Mouse (Mus musculus): ENCODE measurements around the gene Psmd1.

Gene Psmd1

DNA sequence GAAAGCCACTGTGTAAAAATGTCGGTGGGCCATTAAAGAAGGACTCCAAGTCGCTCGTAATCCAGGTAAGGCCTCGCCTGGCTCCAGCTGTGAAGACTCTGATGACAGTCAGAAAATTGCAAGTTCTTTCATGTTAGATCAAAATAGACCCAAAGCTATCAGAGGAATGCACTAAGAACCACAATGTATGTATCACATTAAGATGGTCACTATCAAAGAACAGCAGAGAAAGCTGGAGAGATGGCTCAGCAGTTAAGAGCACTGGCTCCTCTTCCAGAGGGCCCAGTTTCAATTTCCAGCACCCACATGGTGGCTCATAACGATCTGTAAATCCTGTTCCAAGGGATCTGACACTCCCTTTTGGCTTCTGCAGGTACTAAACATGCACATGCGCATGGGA lies 95.9 kb downstream of the Psmd1 start:
- DNase-seq (ENCODE audit: low spot score) = no peak

DNA sequence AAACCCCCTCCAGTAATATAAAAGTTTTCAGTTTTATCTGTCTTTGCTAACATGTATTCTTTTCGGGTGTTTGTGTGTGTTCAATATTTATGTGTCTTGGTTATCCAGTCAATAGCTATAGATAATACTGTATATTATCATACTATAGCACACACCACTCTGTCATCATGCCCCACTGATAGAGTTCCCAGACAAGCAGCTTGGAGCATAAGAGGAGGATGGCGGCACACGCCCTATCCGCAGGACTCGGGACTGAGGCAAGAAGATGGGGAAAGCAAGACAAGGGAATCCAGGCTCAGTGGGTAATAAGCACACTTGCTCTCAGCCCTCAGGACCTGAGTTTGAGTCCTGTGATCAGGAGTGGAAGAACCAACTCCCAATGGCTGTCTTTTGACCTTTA lies 96.3 kb downstream of the Psmd1 start:
- DNase-seq (ENCODE audit: low spot score) = peak; percentile 68

DNA sequence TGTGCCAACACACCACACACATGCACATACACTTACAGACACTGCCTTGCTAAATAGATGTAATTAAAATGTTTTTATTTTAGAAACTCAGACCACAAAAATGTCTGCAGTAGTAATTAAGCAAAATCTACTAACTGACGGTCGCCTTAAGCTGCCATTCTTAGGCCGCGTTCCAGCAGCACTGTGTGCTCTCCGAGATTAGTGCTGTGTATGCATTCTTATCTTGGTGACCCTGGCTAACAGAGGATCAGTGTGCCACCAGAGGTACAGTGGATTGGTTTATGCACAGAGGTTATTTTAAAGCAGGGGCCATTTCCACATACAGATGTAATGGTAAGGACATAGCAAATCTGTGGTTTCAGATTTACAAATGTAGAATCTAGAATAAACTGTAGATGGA lies 96.9 kb downstream of the Psmd1 start:
- peak; percentile 73 for DNase-seq (ENCODE audit: low spot score)

DNA sequence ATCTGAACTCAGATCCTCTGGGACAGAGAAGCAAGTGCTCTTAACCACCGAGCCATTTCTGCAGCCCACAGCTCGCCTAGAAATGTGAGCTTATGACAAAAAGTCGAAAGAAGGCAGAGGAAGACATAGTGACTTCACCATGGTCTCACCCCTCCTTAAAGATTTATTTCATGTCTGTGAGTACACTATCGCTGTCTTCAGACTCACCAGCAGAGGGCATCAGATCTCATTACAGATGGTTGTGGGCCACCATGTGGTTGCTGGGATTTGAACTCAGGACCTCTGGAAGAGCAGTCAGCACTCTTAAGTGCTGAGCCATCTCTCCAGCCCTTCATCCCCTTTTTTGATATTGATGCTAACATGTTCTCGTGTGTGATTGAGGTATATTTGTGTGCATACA lies 110.4 kb downstream of the Psmd1 start:
- DNase-seq (ENCODE audit: low spot score) = no peak

- no peak for DNase-seq (ENCODE audit: low spot score)
These were observed 111.9 kb downstream of the Psmd1 start for GRCm38 (mm10) chr1:86176066-86176465.

GRCm38 (mm10) chr1:86178462-86179253 lies 114.5 kb downstream of the Psmd1 start:
- peak; percentile 93 for DNase-seq (ENCODE audit: low spot score)

DNA sequence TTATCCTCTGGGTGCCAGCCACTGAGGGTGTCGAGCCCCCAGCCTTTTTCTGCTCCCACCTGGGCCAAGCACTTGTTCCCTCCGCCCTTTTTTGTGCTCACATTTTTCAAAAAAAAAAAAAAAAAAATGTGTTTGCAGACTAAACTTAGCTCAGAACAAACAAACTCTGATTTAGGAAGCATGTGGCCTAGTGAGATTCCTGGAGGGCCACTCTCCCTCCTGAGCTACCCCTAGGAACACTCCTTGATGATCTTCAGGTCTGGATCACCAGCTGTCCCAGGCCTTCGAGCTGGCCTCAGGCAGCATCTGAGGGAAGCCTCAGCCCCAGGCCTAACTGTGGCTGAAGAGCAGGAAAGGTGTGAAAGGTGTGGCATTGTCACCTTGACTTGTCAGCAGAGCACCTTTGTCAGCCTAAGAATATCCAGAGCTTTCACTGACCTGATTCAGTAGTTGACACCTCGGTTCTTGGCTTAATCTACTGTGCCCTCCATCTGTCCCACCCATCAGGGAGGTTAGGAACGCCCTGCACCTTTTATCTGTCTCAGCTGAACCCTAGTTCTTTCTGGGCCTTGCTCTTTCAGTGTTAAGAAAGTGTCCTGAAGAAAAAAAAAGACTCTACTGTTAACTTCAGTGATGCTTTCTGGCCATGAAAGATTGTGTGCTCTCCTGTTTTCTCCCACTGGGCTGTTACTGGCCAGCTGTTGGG lies 118.0 kb downstream of the Psmd1 start:
- DNase-seq (ENCODE audit: low spot score) = peak; percentile 47

DNA sequence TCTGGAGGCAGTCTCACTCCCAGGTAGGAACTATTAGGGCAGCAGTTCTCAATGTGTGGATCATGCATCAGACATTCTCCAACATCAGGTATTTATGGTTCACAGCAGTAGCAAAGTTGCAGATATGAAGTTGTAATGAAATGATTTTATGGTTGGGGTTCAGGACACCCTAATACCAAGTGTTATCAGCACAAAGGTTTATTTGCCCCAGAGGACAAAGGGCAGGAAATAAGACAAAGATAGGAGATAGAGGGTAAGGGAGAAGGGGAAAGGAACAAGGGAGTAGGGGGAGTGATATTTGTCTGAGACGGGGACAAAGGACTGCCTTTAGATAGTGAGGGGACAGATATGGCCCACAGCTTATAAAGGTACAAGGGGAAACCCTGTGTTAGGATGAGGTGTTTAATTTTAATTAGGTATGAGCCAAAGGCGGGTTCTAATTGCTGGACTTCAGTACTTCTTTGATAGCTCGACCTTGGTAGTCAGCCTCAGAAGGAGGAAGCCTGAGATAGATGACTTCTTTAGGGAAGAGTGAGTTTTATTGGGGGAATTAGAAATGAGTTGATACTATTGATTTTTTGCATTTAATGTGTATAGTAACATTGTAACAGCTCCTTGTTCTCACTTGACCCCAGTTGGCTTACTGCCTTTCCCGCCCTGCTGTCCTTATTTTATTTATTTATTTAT lies 119.5 kb downstream of the Psmd1 start:
- DNase-seq (ENCODE audit: low spot score) = no peak

- DNase-seq (ENCODE audit: low spot score) = no peak
These were observed 122.6 kb downstream of the Psmd1 start for GRCm38 (mm10) chr1:86186762-86187161.

GRCm38 (mm10) chr1:86187856-86188255 lies 123.7 kb downstream of the Psmd1 start:
- DNase-seq (ENCODE audit: low spot score) = no peak

DNA sequence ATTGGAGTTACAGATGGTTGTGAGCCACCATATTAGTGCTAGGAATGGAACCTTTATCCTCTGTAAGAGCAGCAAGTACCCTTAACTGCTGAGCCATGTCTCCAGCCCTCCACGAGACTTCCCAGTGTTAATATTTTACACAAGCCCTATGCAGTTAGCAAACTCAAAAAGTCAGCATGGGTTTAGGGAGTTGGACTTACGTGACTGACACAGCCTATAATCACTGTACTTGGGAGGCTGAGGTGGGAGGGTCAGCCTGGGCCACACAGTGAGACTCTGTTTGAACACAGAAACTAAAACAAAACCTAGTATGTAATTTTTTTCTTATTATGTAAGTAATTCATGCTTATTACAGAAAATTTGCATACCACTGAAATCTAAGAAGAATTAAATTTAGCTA lies 124.1 kb downstream of the Psmd1 start:
- DNase-seq (ENCODE audit: low spot score) = no peak
